14 mouse cellular contexts compared by ENCODE assay signal in the genomic region with DNA sequence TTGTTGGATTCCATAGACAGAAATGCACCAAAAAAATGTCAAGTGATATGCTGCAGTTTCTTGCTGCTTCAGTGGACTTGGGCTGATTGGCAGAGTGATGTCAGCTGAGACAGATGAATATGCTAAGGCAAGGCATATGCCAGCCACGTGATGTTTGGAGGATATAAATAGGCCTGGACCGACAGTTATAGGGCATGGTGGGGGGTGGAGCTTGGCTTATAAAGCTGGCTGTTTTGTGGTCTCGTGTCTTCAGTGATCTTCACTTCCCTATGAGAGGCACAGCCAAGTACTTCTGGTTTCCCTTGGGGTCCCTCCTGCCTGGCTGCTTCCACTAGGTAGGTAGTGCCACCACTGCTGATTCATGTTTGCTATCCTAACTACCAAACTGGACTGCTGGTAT. TPM values are rescaled to one million over a fixed set of nuclear protein-coding genes. Genes with fewer than 3 reads are reported as not detected.
DNase-seq lines count a peak whose midpoint lies in the region; ATAC-seq and TF ChIP-seq lines count a peak whose summit lies in the region.
"Had no signal": no experiment of that assay in that cellular context is flagged by ENCODE, and none has a peak within 500 bp of the region (broad histone marks: within the 10 kb centered on the region; RNA-seq: fewer than 3 reads in every experiment).

No protein-coding gene starts in this region.

- WGBS in midbrain, embryonic 11.5 days: 91% methylated on average over 3 of the region's 3 CpGs
- 93% methylated on average over 3 of the region's 3 CpGs for WGBS in midbrain, postnatal 0 days
- 92% methylated on average over 3 of the region's 3 CpGs for WGBS in hindbrain, embryonic 12.5 days

- peaks cover 9% of the 10 kb centered on the region; the same call in 1 of the 2 replicates for H3K9me3 ChIP-seq in midbrain, embryonic 11.5 days (ENCODE audit: control insufficient read depth, low read length)
- no peaks in the 10 kb centered on the region for H3K9me3 ChIP-seq in midbrain, postnatal 0 days (ENCODE audit: low read length)
- H3K9me3 ChIP-seq in hindbrain, embryonic 12.5 days (replicated peaks): peaks cover 18% of the 10 kb centered on the region

- no peak for ATAC-seq in midbrain, embryonic 11.5 days (ENCODE audit: low FRiP score)
- no peak for ATAC-seq in midbrain, postnatal 0 days (ENCODE audit: low FRiP score)
- ATAC-seq in CD4-positive, CD25-positive, alpha-beta regulatory T cell, adult 4 months: no peak
- no peak for ATAC-seq in hindbrain, embryonic 12.5 days (ENCODE audit: low FRiP score)
- ATAC-seq: midbrain, embryonic 13.5 days had no signal

- no peak overlapping the region for H3K4me2 ChIP-seq in midbrain, embryonic 11.5 days
- no peak overlapping the region for H3K4me2 ChIP-seq in midbrain, postnatal 0 days (ENCODE audit: low read depth, low read length, poor library complexity, severe bottlenecking)
- no peak overlapping the region for H3K4me2 ChIP-seq in hindbrain, embryonic 12.5 days (replicated peaks)
- H3K4me2 ChIP-seq: liver, embryonic 13.5 days; midbrain, embryonic 13.5 days had no signal

- peak; percentile 71 for DNase-seq in gastrocnemius, adult 2 months
- DNase-seq in gastrocnemius, postnatal 4 days (ENCODE audit: low spot score in 2 of 2): no peak
- peak; percentile 73 for DNase-seq in midbrain, embryonic 11.5 days (ENCODE audit: low spot score, missing footprints)
- DNase-seq in midbrain, postnatal 0 days (ENCODE audit: low spot score): no peak
- peak; percentile 24 to 29 for DNase-seq in lung, postnatal 4 days
- DNase-seq in splenic B cell, adult 2 months (ENCODE audit: low read depth, low spot score): peak; percentile 95
- DNase-seq: cerebellum, postnatal 25 days; kidney, postnatal 36 days; liver, embryonic 13.5 days; thymus, adult 2 months had no signal

- H3K36me3 ChIP-seq in midbrain, embryonic 11.5 days (ENCODE audit: control insufficient read depth, insufficient read depth, low read length): no peaks in the 10 kb centered on the region
- H3K36me3 ChIP-seq in midbrain, postnatal 0 days (ENCODE audit: insufficient read depth, low read length): no peaks in the 10 kb centered on the region; the same call in 1 of the 2 replicates
- H3K36me3 ChIP-seq in splenic B cell, adult 2 months (ENCODE audit: control insufficient read depth, insufficient read depth, low read length, poor library complexity, severe bottlenecking): no peaks in the 10 kb centered on the region
- H3K36me3 ChIP-seq in hindbrain, embryonic 12.5 days: peaks cover 7% of the 10 kb centered on the region; the same call in 1 of the 2 replicates

- no peak for TF ChIP-seq CTCF in gastrocnemius, adult 2 months (IDR thresholded peaks at IDR 0.05)
- no peak for TF ChIP-seq CTCF in midbrain, postnatal 0 days (IDR thresholded peaks at IDR 0.05)

- peaks cover 20% of the 10 kb centered on the region for H3K4me1 ChIP-seq in midbrain, embryonic 11.5 days (ENCODE audit: control insufficient read depth, insufficient read depth, low read length)
- H3K4me1 ChIP-seq in midbrain, postnatal 0 days (ENCODE audit: insufficient read depth, low read length): peaks cover 4% of the 10 kb centered on the region; the same call in 1 of the 2 replicates
- H3K4me1 ChIP-seq in hindbrain, embryonic 12.5 days: peaks cover 25% of the 10 kb centered on the region

- no peaks in the 10 kb centered on the region for H3K27me3 ChIP-seq in midbrain, embryonic 11.5 days (ENCODE audit: control insufficient read depth, insufficient read depth, low read length)
- H3K27me3 ChIP-seq in midbrain, postnatal 0 days (ENCODE audit: insufficient read depth, low read length): no peaks in the 10 kb centered on the region
- H3K27me3 ChIP-seq in splenic B cell, adult 2 months (ENCODE audit: control insufficient read depth, insufficient read depth, low read length, poor library complexity, severe bottlenecking): no peaks in the 10 kb centered on the region
- no peaks in the 10 kb centered on the region for H3K27me3 ChIP-seq in hindbrain, embryonic 12.5 days
- H3K27me3 ChIP-seq: liver, embryonic 13.5 days; midbrain, embryonic 13.5 days had no signal

- intact Hi-C loops in gastrocnemius, adult 2 months (cut with DNase I): loop anchor here (5.0 kb wide), 2 partner anchors 116 to 156 kb away; partner anchors contain the start of genes Letm1 and Nsd2

- H3K4me3 ChIP-seq in gastrocnemius, adult 2 months: peak overlapping the region; percentile 59
- H3K4me3 ChIP-seq in midbrain, embryonic 11.5 days (ENCODE audit: low read depth, low read length): no peak overlapping the region
- H3K4me3 ChIP-seq in midbrain, postnatal 0 days (ENCODE audit: low read depth, low read length): no peak overlapping the region
- no peak overlapping the region for H3K4me3 ChIP-seq in hindbrain, embryonic 12.5 days
- H3K4me3 ChIP-seq: liver, embryonic 13.5 days; midbrain, embryonic 13.5 days had no signal

- H3K9ac ChIP-seq in midbrain, embryonic 11.5 days (ENCODE audit: low read length): no peak overlapping the region
- H3K9ac ChIP-seq in midbrain, postnatal 0 days (replicated peaks; ENCODE audit: low read length, poor library complexity, severe bottlenecking): no peak overlapping the region
- H3K9ac ChIP-seq in hindbrain, embryonic 12.5 days: no peak overlapping the region
- H3K9ac ChIP-seq: liver, embryonic 13.5 days; midbrain, embryonic 13.5 days had no signal

- peak overlapping the region; percentile 98 for H3K27ac ChIP-seq in gastrocnemius, adult 2 months
- H3K27ac ChIP-seq in midbrain, embryonic 11.5 days (ENCODE audit: low read depth, low read length): no peak overlapping the region
- H3K27ac ChIP-seq in midbrain, postnatal 0 days (ENCODE audit: low read depth, low read length): no peak overlapping the region
- no peak overlapping the region for H3K27ac ChIP-seq in hindbrain, embryonic 12.5 days
- H3K27ac ChIP-seq: liver, embryonic 13.5 days; midbrain, embryonic 13.5 days had no signal

RNA-seq across cellular contexts. Expression of gene Nelfa, which starts 2.2 kb away (rescaled TPM):
- 1 to 10 TPM; 7.1 to 8.2 TPM for total RNA-seq in gastrocnemius, adult 2 months (2021)
- total RNA-seq in gastrocnemius, postnatal 4 days (2021): 10 to 100 TPM; 18.6 to 22.0 TPM
- polyA plus RNA-seq in midbrain, embryonic 11.5 days (2014; fragmentation: Nextera tagmentation; extraction: Ambion mirVana): 57.3 and 63.9 TPM in 2 replicates
- 26.1 and 29.6 TPM in 2 replicates for total RNA-seq in midbrain, postnatal 0 days (2014; rRNA removed)
- 32.5 and 34.9 TPM in 2 replicates for polyA plus RNA-seq in midbrain, postnatal 0 days (2015; fragmentation: Nextera tagmentation; extraction: Ambion mirVana)
- 10 to 100 TPM; 36.7 to 66.6 TPM for polyA plus RNA-seq in CD4-positive, CD25-positive, alpha-beta regulatory T cell, adult 4 months (2017; shearing (Covaris generic))
- 56.5 and 58.8 TPM in 2 replicates for polyA plus RNA-seq in hindbrain, embryonic 12.5 days (2016; fragmentation: Nextera tagmentation; extraction: Ambion mirVana)

RNA-seq across cellular contexts. Expression of gene Gm1673, which starts 44.8 kb away (rescaled TPM):
- not detected for total RNA-seq in gastrocnemius, adult 2 months (2021)
- total RNA-seq in gastrocnemius, postnatal 4 days (2021): 1 to 10 TPM; 5.0 to 6.9 TPM
- 231 and 252 TPM in 2 replicates for polyA plus RNA-seq in midbrain, embryonic 11.5 days (2014; fragmentation: Nextera tagmentation; extraction: Ambion mirVana)
- 635 and 874 TPM in 2 replicates for total RNA-seq in midbrain, postnatal 0 days (2014; rRNA removed)
- 837 and 845 TPM in 2 replicates for polyA plus RNA-seq in midbrain, postnatal 0 days (2015; fragmentation: Nextera tagmentation; extraction: Ambion mirVana)
- polyA plus RNA-seq in CD4-positive, CD25-positive, alpha-beta regulatory T cell, adult 4 months (2017; shearing (Covaris generic)): not detected
- 377 and 404 TPM in 2 replicates for polyA plus RNA-seq in hindbrain, embryonic 12.5 days (2016; fragmentation: Nextera tagmentation; extraction: Ambion mirVana)

RNA-seq across cellular contexts. Expression of gene Nat8l, which starts 57.3 kb away (rescaled TPM):
- under 1 TPM; 0.05 to 0.20 TPM for total RNA-seq in gastrocnemius, adult 2 months (2021)
- 1 to 10 TPM in 1 of 2 experiments, under 1 TPM in 1; 0.98 to 1.8 TPM for total RNA-seq in gastrocnemius, postnatal 4 days (2021)
- polyA plus RNA-seq in midbrain, embryonic 11.5 days (2014; fragmentation: Nextera tagmentation; extraction: Ambion mirVana): 1.0 and 1.6 TPM in 2 replicates
- 42.9 and 46.6 TPM in 2 replicates for total RNA-seq in midbrain, postnatal 0 days (2014; rRNA removed)
- 5.3 and 6.1 TPM in 2 replicates for polyA plus RNA-seq in midbrain, postnatal 0 days (2015; fragmentation: Nextera tagmentation; extraction: Ambion mirVana)
- not detected for polyA plus RNA-seq in CD4-positive, CD25-positive, alpha-beta regulatory T cell, adult 4 months (2017; shearing (Covaris generic))
- 2.8 and 3.1 TPM in 2 replicates for polyA plus RNA-seq in hindbrain, embryonic 12.5 days (2016; fragmentation: Nextera tagmentation; extraction: Ambion mirVana)
- polyA plus RNA-seq: C2C12 had no signal

Comparison
In these comparisons a context has a peak if more than half of its experiments do, and no peak if none do; other contexts are left out.
1. DNase-seq: peak in gastrocnemius, adult 2 months (single experiment), midbrain, embryonic 11.5 days (single experiment), lung, postnatal 4 days (2 of 2) and splenic B cell, adult 2 months (single experiment); none in gastrocnemius, postnatal 4 days (0 of 2) and midbrain, postnatal 0 days (single experiment).
2. RNA of gene Gm1673, which starts 44.8 kb away (polyA plus RNA-seq): 837 to 845 TPM in midbrain, postnatal 0 days, 377 to 404 TPM in hindbrain, embryonic 12.5 days and 231 to 252 TPM in midbrain, embryonic 11.5 days; not detected in CD4-positive, CD25-positive, alpha-beta regulatory T cell, adult 4 months; every median in the first group is over 100 times any median in the second.